Comparison of ENCODE assay signal across 9 mouse cellular contexts in the genomic region with DNA sequence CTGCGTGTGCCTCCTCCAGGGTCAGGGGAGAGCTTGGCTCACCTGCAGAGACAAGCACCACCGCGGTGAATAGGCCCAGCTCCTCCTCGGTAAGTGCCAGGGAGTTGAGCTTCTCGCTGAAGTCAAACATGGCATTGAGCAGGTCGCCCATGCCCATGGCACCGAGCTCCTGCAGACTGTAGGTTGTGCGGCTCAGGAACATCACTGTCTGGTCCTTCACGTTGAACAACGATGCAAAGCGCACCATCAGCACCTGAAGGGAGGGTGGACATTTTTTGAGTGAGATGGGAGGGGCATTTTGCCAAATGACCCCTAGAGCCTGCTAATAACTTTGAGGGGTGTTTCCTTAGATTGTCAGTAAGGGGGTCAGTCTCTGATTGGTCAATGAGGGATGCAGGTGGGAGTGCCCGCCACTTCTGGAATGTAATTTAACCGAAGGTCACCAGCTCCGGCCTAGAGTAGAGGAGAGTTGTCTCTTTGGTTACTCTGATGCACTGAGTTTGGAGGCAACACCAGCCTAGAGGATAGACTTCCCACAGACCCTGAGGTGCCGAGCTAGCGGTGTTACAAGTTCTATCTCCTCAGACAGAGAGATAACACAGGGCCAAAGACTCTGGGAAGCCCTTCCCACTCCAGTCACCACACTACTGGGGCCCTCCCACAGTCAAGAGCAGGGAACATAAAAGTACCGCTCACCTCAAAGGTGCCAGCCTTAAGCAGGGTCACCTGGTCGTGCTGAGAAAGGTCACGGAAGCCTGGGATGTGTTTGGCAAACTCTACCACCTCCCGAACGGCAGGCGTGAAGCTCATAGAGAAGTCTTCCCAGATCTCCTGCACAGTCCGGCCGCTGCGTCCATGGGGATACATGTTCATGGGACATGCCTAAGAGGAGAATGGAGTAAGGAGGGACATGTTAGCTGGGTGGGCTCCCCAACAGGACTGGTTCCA. TPM values are rescaled to one million over a fixed set of nuclear protein-coding genes. Genes with fewer than 3 reads are reported as not detected.
A peak's percentile ranks its signal among the peaks of the same experiment; 100 is the strongest.
DNase-seq lines count a peak whose midpoint lies in the region; ATAC-seq and TF ChIP-seq lines count a peak whose summit lies in the region.
"Had no signal": no experiment of that assay in that cellular context is flagged by ENCODE, and none has a peak within 500 bp of the region (broad histone marks: within the 10 kb centered on the region; RNA-seq: fewer than 3 reads in every experiment).

No protein-coding gene starts in this region.

- H3K4me2 ChIP-seq in neural tube, embryonic 12.5 days (replicated peaks), result peak overlapping the region; percentile 49
- peak overlapping the region; percentile 88 for H3K4me2 ChIP-seq in liver, embryonic 13.5 days

- H3K36me3 ChIP-seq in heart, adult 2 months (ENCODE audit: control insufficient read depth, insufficient read depth, low read length), result peaks cover 41% of the 10 kb centered on the region
- peaks cover 35% of the 10 kb centered on the region for H3K36me3 ChIP-seq in neural tube, embryonic 12.5 days
- peaks cover 28% of the 10 kb centered on the region for H3K36me3 ChIP-seq in liver, embryonic 13.5 days

- H3K9ac ChIP-seq in heart, adult 2 months (ENCODE audit: low read depth, low read length), result peak overlapping the region; percentile 35
- 0 out of 2 replicates have a peak overlapping the region, but pooled peaks have one; percentile 38 for H3K9ac ChIP-seq in neural tube, embryonic 12.5 days
- peak overlapping the region; percentile 79 for H3K9ac ChIP-seq in liver, embryonic 13.5 days

- no peaks in the 10 kb centered on the region for H3K27me3 ChIP-seq in heart, adult 2 months (ENCODE audit: control insufficient read depth, insufficient read depth, low read length)
- H3K27me3 ChIP-seq in neural tube, embryonic 12.5 days (replicated peaks), result no peaks in the 10 kb centered on the region
- H3K27me3 ChIP-seq in liver, embryonic 13.5 days, result no peaks in the 10 kb centered on the region

- H3K79me2 ChIP-seq in heart, adult 2 months (replicated peaks; ENCODE audit: control insufficient read depth, insufficient read depth, low read length), result no peaks in the 10 kb centered on the region

- TF ChIP-seq CTCF in heart, adult 2 months (IDR thresholded peaks at IDR 0.05), result no peak

- peaks cover 26% of the 10 kb centered on the region for H3K4me1 ChIP-seq in heart, adult 2 months (ENCODE audit: control insufficient read depth, insufficient read depth, low read length)
- H3K4me1 ChIP-seq in neural tube, embryonic 12.5 days, result peaks cover 51% of the 10 kb centered on the region
- H3K4me1 ChIP-seq in liver, embryonic 13.5 days (replicated peaks), result peaks cover 97% of the 10 kb centered on the region

- no peaks in the 10 kb centered on the region for H3K9me3 ChIP-seq in neural tube, embryonic 12.5 days
- H3K9me3 ChIP-seq in liver, embryonic 13.5 days (replicated peaks), result no peaks in the 10 kb centered on the region

- DNase-seq in heart, adult 2 months, result peak; percentile 29 to 52
- no peak for DNase-seq in heart, postnatal 25 days (ENCODE audit: low spot score)
- no peak for DNase-seq in neural tube, embryonic 10.5 days (ENCODE audit: extremely low spot score, low spot score)
- no peak for DNase-seq in liver, embryonic 13.5 days
- no peak for DNase-seq in c-Kit-positive CD71-positive TER-119-positive erythroid progenitor cells, embryonic 14.5 days (ENCODE audit: low spot score)
- DNase-seq in right cerebral cortex, postnatal 25 days, result no peak
- no peak for DNase-seq in right cerebral cortex, postnatal 4 days
- DNase-seq: thymus, adult 18-20 months had no signal

- no peak overlapping the region for H3K4me3 ChIP-seq in heart, adult 2 months
- no peak overlapping the region for H3K4me3 ChIP-seq in neural tube, embryonic 12.5 days
- peak overlapping the region; percentile 59 for H3K4me3 ChIP-seq in liver, embryonic 13.5 days (replicated peaks)

- peak overlapping the region; percentile 100 for H3K27ac ChIP-seq in heart, adult 2 months
- H3K27ac ChIP-seq in neural tube, embryonic 12.5 days, result no peak overlapping the region
- peak overlapping the region; percentile 95 for H3K27ac ChIP-seq in liver, embryonic 13.5 days

- no peak for ATAC-seq in neural tube, embryonic 12.5 days (ENCODE audit: low FRiP score, low read depth)
- ATAC-seq in liver, embryonic 13.5 days (ENCODE audit: low read depth), result no peak

- TF ChIP-seq POLR2A in heart, adult 2 months (IDR thresholded peaks at IDR 0.05; ENCODE audit: insufficient read depth, low read depth, low read length), result peak; percentile 8

- 0 out of 2 replicates have a peak, but pooled peaks have one; percentile 42 for TF ChIP-seq EP300 in heart, adult 2 months (IDR thresholded peaks at IDR 0.05; ENCODE audit: insufficient read depth, low read depth, low read length)

- intact Hi-C loops in heart, adult 2 months (cut with DNase I), result loop anchor here (2.0 kb wide), 1 partner anchor 18 kb away; no protein-coding TSS in a partner anchor
- intact Hi-C loops in heart, postnatal 25 days (cut with DNase I), result no loop called here

- 60% methylated on average over 25 of the region's 25 CpGs for WGBS in heart, adult 2 months
- 91% methylated on average over 25 of the region's 25 CpGs for WGBS in neural tube, embryonic 12.5 days
- WGBS in liver, embryonic 13.5 days (ENCODE audit: insufficient replicate concordance), result 67% methylated on average over 25 of the region's 25 CpGs

RNA-seq across cellular contexts. Expression of gene Nr1d1, which starts 5.9 kb away (rescaled TPM):
- total RNA-seq in heart, adult 2 months (2021), result 100 to 1,000 TPM in 1 of 2 experiments, 10 to 100 TPM in 1; 35.5 to 111 TPM
- polyA plus RNA-seq in heart, adult 2 months (2012; rRNA removed), result 190 and 208 TPM in 2 replicates
- total RNA-seq in heart, postnatal 25 days (2021), result 100 to 1,000 TPM in 1 of 2 experiments, 10 to 100 TPM in 1; 61.2 to 129 TPM
- 1.5 and 2.1 TPM in 2 replicates for polyA plus RNA-seq in neural tube, embryonic 12.5 days (2016; fragmentation: Nextera tagmentation; extraction: Ambion mirVana)
- polyA plus RNA-seq in liver, embryonic 13.5 days (2015; fragmentation: Nextera tagmentation; extraction: Ambion mirVana), result 0.59 and 1.0 TPM in 2 replicates

RNA-seq across cellular contexts. Expression of gene Msl1, which starts 26.0 kb away (rescaled TPM):
- total RNA-seq in heart, adult 2 months (2021), result 10 to 100 TPM; 68.9 to 75.3 TPM
- 21.9 and 44.4 TPM in 2 replicates for polyA plus RNA-seq in heart, adult 2 months (2012; rRNA removed)
- 10 to 100 TPM; 73.0 to 78.1 TPM for total RNA-seq in heart, postnatal 25 days (2021)
- polyA plus RNA-seq in neural tube, embryonic 12.5 days (2016; fragmentation: Nextera tagmentation; extraction: Ambion mirVana), result 37.0 and 40.8 TPM in 2 replicates
- polyA plus RNA-seq in liver, embryonic 13.5 days (2015; fragmentation: Nextera tagmentation; extraction: Ambion mirVana), result 6.8 and 6.9 TPM in 2 replicates

RNA-seq across cellular contexts. Expression of gene Thra, which starts 28.8 kb away (rescaled TPM):
- 100 to 1,000 TPM; 103 to 105 TPM for total RNA-seq in heart, adult 2 months (2021)
- polyA plus RNA-seq in heart, adult 2 months (2012; rRNA removed), result 89.4 and 104 TPM in 2 replicates
- total RNA-seq in heart, postnatal 25 days (2021), result 100 to 1,000 TPM; 102 to 117 TPM
- polyA plus RNA-seq in neural tube, embryonic 12.5 days (2016; fragmentation: Nextera tagmentation; extraction: Ambion mirVana), result 56.9 and 67.0 TPM in 2 replicates
- polyA plus RNA-seq in liver, embryonic 13.5 days (2015; fragmentation: Nextera tagmentation; extraction: Ambion mirVana), result 8.8 and 9.8 TPM in 2 replicates

RNA-seq across cellular contexts. Expression of gene Casc3, which starts 35.4 kb away (rescaled TPM):
- total RNA-seq in heart, adult 2 months (2021), result 10 to 100 TPM; 18.7 to 20.7 TPM
- 17.5 and 25.2 TPM in 2 replicates for polyA plus RNA-seq in heart, adult 2 months (2012; rRNA removed)
- total RNA-seq in heart, postnatal 25 days (2021), result 10 to 100 TPM; 22.4 to 25.5 TPM
- 65.1 and 68.5 TPM in 2 replicates for polyA plus RNA-seq in neural tube, embryonic 12.5 days (2016; fragmentation: Nextera tagmentation; extraction: Ambion mirVana)
- polyA plus RNA-seq in liver, embryonic 13.5 days (2015; fragmentation: Nextera tagmentation; extraction: Ambion mirVana), result 13.3 and 16.1 TPM in 2 replicates

RNA-seq across cellular contexts. Expression of gene Med24, which starts 40.0 kb away (rescaled TPM):
- total RNA-seq in heart, adult 2 months (2021), result 10 to 100 TPM; 41.6 to 48.1 TPM
- 54.5 and 65.2 TPM in 2 replicates for polyA plus RNA-seq in heart, adult 2 months (2012; rRNA removed)
- total RNA-seq in heart, postnatal 25 days (2021), result 10 to 100 TPM; 45.2 to 48.8 TPM
- 78.7 and 80.0 TPM in 2 replicates for polyA plus RNA-seq in neural tube, embryonic 12.5 days (2016; fragmentation: Nextera tagmentation; extraction: Ambion mirVana)
- 27.6 and 36.0 TPM in 2 replicates for polyA plus RNA-seq in liver, embryonic 13.5 days (2015; fragmentation: Nextera tagmentation; extraction: Ambion mirVana)

Comparison
In these comparisons a context has a peak if more than half of its experiments do, and no peak if none do; other contexts are left out.
1. DNase-seq: peak in heart, adult 2 months (2 of 2); none in heart, postnatal 25 days (single experiment), neural tube, embryonic 10.5 days (single experiment), liver, embryonic 13.5 days (single experiment), c-Kit-positive CD71-positive TER-119-positive erythroid progenitor cells, embryonic 14.5 days (single experiment), right cerebral cortex, postnatal 25 days (single experiment) and right cerebral cortex, postnatal 4 days (single experiment).
2. RNA of gene Nr1d1, which starts 5.9 kb away (polyA plus RNA-seq): 190 to 208 TPM in heart, adult 2 months; 1.5 to 2.1 TPM in neural tube, embryonic 12.5 days and 0.59 to 1.0 TPM in liver, embryonic 13.5 days; every median in the first group is over 10 times any median in the second.
3. Peak in every context shown above with its lines, with median percentiles within 50 percentile points of each other: H3K9ac ChIP-seq.